Mouse (Mus musculus): Measurements from ENCODE around the gene Dguok. TPM values are rescaled to one million over a fixed set of nuclear protein-coding genes. Genes with fewer than 3 reads are reported as not detected.

Dguok gene
- polyA plus RNA-seq, 1 experiment = 15.5 TPM

DNA sequence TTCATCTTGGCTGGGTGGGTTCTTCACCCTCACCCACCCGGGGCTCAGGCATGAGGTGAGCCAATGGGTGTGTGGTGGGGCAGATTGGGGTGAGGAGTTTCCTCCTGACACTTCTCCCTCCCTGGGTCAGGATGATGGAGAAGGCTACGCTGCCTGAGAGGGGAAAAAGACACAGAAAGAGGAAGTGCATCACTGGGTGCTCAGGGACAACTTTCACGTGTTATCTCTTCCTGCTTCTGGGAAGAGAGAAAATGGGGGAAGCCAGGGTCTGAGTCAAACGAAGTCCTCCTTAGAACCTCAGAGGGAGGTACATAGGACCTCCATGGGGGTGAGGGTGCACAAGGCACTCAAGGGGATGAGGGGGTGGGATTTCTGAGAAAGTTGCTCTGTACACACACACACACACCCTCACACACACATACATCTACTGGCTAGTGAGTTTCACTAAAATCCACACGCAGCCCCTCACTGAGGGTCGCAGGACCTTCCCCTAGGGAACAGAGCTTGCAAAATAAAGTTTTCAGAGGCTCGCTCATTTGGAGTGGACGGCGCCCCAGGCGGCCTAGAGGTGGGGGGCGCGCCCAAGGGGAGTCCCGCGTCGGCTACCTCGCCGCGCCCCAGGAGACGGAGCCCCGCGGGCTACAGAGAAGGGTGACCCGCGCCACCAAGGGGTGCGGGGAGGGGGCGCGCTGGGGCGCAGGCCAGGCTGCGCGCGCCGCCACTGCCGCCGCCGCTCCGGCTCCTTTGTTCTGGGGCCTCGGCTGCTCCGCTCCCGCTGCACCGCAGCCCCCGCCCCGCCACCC lies 51.2 kb downstream of the Dguok start:
- Histone ChIP-seq H3K27me3 (ENCODE audit: control insufficient read depth, insufficient read depth, low read length) (no peaks in the 10 kb centered on the region), H3K27ac (ENCODE audit: control insufficient read depth, insufficient read depth, low read depth, low read length) (no peak overlapping the region), H3K4me1 (ENCODE audit: control insufficient read depth, insufficient read depth, low read length) (peaks cover 12% of the 10 kb centered on the region), H3K4me3 (ENCODE audit: control insufficient read depth, low read depth, low read length) (peak overlapping the region; percentile 28), H3K36me3 (ENCODE audit: control insufficient read depth, insufficient read depth, low read length) (no peaks in the 10 kb centered on the region)
- TF ChIP-seq CTCF (IDR thresholded peaks at IDR 0.05; ENCODE audit: control insufficient read depth, insufficient read depth, insufficient replicate concordance, low read depth, low read length) (no peak), POLR2A (IDR thresholded peaks at IDR 0.05; ENCODE audit: control insufficient read depth, low read depth, low read length) (no peak)

DNA sequence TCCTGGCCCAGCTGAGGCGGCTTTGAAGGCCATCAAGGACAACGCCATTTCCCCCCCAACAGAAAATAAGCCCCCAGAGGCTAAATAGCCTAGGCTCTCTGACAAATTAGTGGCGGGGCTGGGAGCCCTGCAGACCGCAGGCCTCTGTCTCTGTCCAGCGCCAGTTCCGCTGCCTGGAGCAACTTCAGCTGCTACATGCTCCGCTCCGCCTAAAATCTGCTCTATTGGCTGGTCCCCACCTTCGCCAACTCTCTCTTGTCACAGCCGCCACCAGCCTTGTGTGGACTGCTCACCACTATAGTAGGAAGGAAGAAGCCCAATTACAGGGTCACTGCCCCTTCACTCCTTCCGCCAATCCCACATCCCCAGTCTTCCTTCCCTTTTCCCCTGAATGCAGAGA lies 53.1 kb downstream of the Dguok start:
- Histone ChIP-seq H3K36me3 (ENCODE audit: control insufficient read depth, insufficient read depth, low read length) (no peaks in the 10 kb centered on the region), H3K4me1 (ENCODE audit: control insufficient read depth, insufficient read depth, low read length) (peaks cover 12% of the 10 kb centered on the region)

DNA sequence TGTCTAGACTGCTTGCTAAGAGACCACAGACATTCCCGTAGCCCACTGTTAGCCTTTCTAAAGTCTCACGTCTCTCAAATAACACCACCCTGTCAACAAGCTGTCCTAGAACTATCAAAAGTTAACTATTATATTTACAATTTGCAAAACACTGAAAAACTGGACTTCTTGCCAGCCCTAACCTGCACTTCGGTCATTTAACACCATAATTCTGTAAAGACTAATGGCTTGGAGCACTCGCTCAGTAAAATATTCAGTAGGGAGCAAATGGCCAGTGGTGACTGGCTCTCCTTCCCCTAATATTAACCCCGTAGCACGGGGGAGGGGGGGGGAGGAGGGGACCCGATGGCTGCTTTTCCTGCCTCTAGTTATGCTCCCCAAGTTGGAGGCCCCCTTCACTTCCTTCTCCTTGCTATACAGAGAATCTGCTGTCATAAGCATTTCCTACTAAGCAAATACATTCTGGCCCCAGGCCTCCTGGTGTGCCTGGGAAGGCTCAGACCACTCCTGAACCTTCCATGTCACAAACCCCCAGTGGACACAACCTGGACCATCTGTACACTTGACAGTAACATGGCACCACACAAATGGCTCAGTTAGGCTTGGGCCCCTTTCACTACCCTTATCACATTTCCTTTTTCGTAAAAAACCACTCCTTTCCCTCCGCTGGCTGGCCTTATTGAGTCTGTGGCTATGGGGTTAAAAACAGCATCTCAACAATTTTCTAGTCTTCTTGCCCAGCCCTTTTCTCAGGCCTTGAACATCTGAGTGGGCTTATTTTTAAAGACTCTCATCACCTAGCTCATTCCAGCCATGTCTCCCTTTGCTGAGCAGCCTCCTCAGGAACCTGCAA lies 56.1 kb downstream of the Dguok start:
- peaks cover 5% of the 10 kb centered on the region; the same call in 1 of the 2 replicates for H3K4me1 ChIP-seq (ENCODE audit: control insufficient read depth, insufficient read depth, low read length)
- H3K27me3 ChIP-seq (ENCODE audit: control insufficient read depth, insufficient read depth, low read length) = no peaks in the 10 kb centered on the region
- H3K36me3 ChIP-seq (ENCODE audit: control insufficient read depth, insufficient read depth, low read length) = no peaks in the 10 kb centered on the region
- no peak overlapping the region for H3K4me3 ChIP-seq (ENCODE audit: control insufficient read depth, low read depth, low read length)
- no peak for TF ChIP-seq CTCF (IDR thresholded peaks at IDR 0.05; ENCODE audit: control insufficient read depth, insufficient read depth, insufficient replicate concordance, low read depth, low read length)
- no peak for TF ChIP-seq POLR2A (IDR thresholded peaks at IDR 0.05; ENCODE audit: control insufficient read depth, low read depth, low read length)
- H3K27ac ChIP-seq (ENCODE audit: control insufficient read depth, insufficient read depth, low read depth, low read length) = no peak overlapping the region

More for the DNA sequence above, 53.1 kb downstream of the Dguok start:
- Histone ChIP-seq H3K27ac (ENCODE audit: control insufficient read depth, insufficient read depth, low read depth, low read length) (no peak overlapping the region), H3K27me3 (ENCODE audit: control insufficient read depth, insufficient read depth, low read length) (no peaks in the 10 kb centered on the region), H3K4me3 (ENCODE audit: control insufficient read depth, low read depth, low read length) (no peak overlapping the region)
- TF ChIP-seq CTCF (IDR thresholded peaks at IDR 0.05; ENCODE audit: control insufficient read depth, insufficient read depth, insufficient replicate concordance, low read depth, low read length) = no peak
- TF ChIP-seq POLR2A (IDR thresholded peaks at IDR 0.05; ENCODE audit: control insufficient read depth, low read depth, low read length) = no peak

DNA sequence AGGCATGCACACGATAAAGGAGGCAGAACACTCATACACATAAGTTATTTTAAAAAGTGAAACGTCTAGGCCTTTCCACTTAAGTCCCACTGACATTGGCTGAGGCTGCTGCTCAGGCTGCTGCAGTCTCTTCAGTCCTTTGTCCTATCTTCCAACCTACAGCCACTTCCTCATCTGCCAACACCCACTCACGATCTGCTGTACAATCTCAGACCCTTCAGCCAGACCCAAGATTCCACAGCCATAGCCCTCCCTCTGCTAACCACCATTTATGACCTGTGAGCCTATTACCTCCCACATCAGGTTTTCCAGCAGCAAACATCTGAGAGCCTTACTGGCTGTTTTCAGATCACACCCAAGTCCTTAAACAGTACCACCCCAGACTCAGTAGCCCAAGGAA lies 57.3 kb downstream of the Dguok start:
- Histone ChIP-seq H3K4me1 (ENCODE audit: control insufficient read depth, insufficient read depth, low read length) (no peaks in the 10 kb centered on the region), H3K27ac (ENCODE audit: control insufficient read depth, insufficient read depth, low read depth, low read length) (no peak overlapping the region), H3K27me3 (ENCODE audit: control insufficient read depth, insufficient read depth, low read length) (no peaks in the 10 kb centered on the region), H3K36me3 (ENCODE audit: control insufficient read depth, insufficient read depth, low read length) (no peaks in the 10 kb centered on the region), H3K4me3 (ENCODE audit: control insufficient read depth, low read depth, low read length) (no peak overlapping the region)
- TF ChIP-seq POLR2A (IDR thresholded peaks at IDR 0.05; ENCODE audit: control insufficient read depth, low read depth, low read length) (no peak), CTCF (IDR thresholded peaks at IDR 0.05; ENCODE audit: control insufficient read depth, insufficient read depth, insufficient replicate concordance, low read depth, low read length) (no peak)

DNA sequence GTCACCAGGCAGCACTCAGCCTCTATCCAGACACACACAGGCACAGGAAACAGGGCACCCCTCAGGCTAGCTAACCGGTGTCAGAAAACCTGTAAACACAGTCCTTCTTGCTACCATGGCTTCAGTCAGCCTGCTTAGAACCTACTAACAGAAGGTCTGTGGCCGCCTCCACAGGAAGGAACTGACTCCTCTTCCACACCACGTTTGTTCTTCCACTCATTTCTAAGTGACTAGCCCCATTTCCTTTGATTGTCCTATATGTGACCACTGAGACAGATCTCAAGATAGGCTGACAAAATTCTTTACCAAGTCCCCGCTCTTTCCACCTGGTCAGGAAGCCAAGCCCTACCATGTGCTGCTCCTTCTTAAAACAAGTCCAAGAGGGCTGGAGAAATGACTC lies 57.9 kb downstream of the Dguok start:
- Histone ChIP-seq H3K27ac (ENCODE audit: control insufficient read depth, insufficient read depth, low read depth, low read length) (no peak overlapping the region), H3K36me3 (ENCODE audit: control insufficient read depth, insufficient read depth, low read length) (no peaks in the 10 kb centered on the region), H3K27me3 (ENCODE audit: control insufficient read depth, insufficient read depth, low read length) (no peaks in the 10 kb centered on the region), H3K4me1 (ENCODE audit: control insufficient read depth, insufficient read depth, low read length) (no peaks in the 10 kb centered on the region), H3K4me3 (ENCODE audit: control insufficient read depth, low read depth, low read length) (no peak overlapping the region)
- TF ChIP-seq CTCF (IDR thresholded peaks at IDR 0.05; ENCODE audit: control insufficient read depth, insufficient read depth, insufficient replicate concordance, low read depth, low read length) (no peak), POLR2A (IDR thresholded peaks at IDR 0.05; ENCODE audit: control insufficient read depth, low read depth, low read length) (no peak)

DNA sequence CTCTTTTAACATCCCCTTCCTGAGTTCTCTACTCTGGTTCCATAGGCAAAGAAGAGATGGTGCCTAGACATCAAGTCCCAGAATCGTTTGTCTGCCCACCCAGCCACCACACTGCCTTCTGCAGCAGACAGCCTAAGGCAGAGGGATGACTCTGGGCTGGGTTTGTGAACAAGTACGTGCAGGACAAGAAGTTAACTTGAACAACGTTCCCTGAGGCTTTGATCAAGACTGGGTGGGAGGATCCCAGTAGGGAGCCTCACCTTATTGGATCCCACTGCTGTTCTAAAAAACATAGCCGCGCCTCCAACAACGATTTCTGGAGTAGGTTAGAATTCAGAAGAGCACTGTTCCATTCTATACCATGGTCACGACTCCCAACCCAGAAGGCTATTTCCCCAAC lies 59.7 kb downstream of the Dguok start:
- Histone ChIP-seq H3K27me3 (ENCODE audit: control insufficient read depth, insufficient read depth, low read length) (no peaks in the 10 kb centered on the region), H3K36me3 (ENCODE audit: control insufficient read depth, insufficient read depth, low read length) (no peaks in the 10 kb centered on the region), H3K4me3 (ENCODE audit: control insufficient read depth, low read depth, low read length) (no peak overlapping the region), H3K27ac (ENCODE audit: control insufficient read depth, insufficient read depth, low read depth, low read length) (no peak overlapping the region), H3K4me1 (ENCODE audit: control insufficient read depth, insufficient read depth, low read length) (peaks cover 4% of the 10 kb centered on the region)
- TF ChIP-seq CTCF (IDR thresholded peaks at IDR 0.05; ENCODE audit: control insufficient read depth, insufficient read depth, insufficient replicate concordance, low read depth, low read length) (no peak), POLR2A (IDR thresholded peaks at IDR 0.05; ENCODE audit: control insufficient read depth, low read depth, low read length) (no peak)

DNA sequence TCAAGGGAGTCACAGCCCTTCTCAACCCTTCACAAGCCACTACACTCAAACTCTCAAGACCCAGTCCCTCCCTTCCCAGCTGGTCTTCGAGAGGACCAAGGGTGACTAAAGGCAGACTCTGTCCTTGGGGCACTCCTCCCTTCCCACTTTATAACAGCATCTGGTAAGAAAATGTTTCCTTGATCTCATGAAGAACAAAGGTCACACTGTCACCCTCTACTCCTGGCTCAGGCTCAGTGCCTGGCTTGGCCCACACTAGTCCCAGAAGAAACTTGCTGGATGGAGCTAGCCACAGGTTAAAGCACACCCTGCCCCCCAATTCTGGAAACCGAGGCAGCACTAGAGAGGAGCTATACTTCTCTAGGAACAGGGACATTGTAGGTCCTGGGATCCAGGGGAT lies 61.0 kb downstream of the Dguok start:
- no peaks in the 10 kb centered on the region for H3K36me3 ChIP-seq (ENCODE audit: control insufficient read depth, insufficient read depth, low read length)
- H3K4me1 ChIP-seq (ENCODE audit: control insufficient read depth, insufficient read depth, low read length) = peaks cover 12% of the 10 kb centered on the region
- H3K27ac ChIP-seq (ENCODE audit: control insufficient read depth, insufficient read depth, low read depth, low read length) = no peak overlapping the region
- TF ChIP-seq POLR2A (IDR thresholded peaks at IDR 0.05; ENCODE audit: control insufficient read depth, low read depth, low read length) = no peak
- TF ChIP-seq CTCF (IDR thresholded peaks at IDR 0.05; ENCODE audit: control insufficient read depth, insufficient read depth, insufficient replicate concordance, low read depth, low read length) = no peak
- no peaks in the 10 kb centered on the region for H3K27me3 ChIP-seq (ENCODE audit: control insufficient read depth, insufficient read depth, low read length)
- H3K4me3 ChIP-seq (ENCODE audit: control insufficient read depth, low read depth, low read length) = no peak overlapping the region
